Mouse (Mus musculus) CH12.LX (cell line): ENCODE results near the gene Map7. TPM values are rescaled to one million over a fixed set of nuclear protein-coding genes. Genes with fewer than 3 reads are reported as not detected.

Experiments used
- DNase-seq: peaks from one replicate; pipeline ENCODE4 v3.0.0-alpha.2; 2013; ENCODE audit errors: extremely low read depth
- H3K27ac ChIP-seq: 2 replicates; pipeline ENCODE4 v1.5.1; 2012; ENCODE audit warnings: low read depth, mild to moderate bottlenecking, control low read depth, moderate library complexity; ENCODE audit not compliant: insufficient read depth
- H3K27me3 ChIP-seq: replicated peaks from 2 replicates; pipeline ENCODE3; 2012; ENCODE audit warnings: inconsistent platforms
- H3K36me3 ChIP-seq, 2 experiments: replicated peaks in 1 of 2; 2 replicates each; pipeline versions ENCODE3 to v1.6.1; 2012; ENCODE audit warnings: inconsistent platforms in 1 of 2, low read length in 1 of 2, mild to moderate bottlenecking in 1 of 2, mixed read lengths in 1 of 2, moderate library complexity in 1 of 2; ENCODE audit not compliant: control insufficient read depth in 1 of 2, insufficient read depth in 1 of 2
- H3K4me1 ChIP-seq, 2 experiments: 2 replicates each; pipeline ENCODE4 v1.6.1; 2012; ENCODE audit warnings: inconsistent platforms in 1 of 2, moderate library complexity in 1 of 2; ENCODE audit not compliant: insufficient read depth in 2 of 2, control insufficient read depth in 1 of 2
- H3K4me2 ChIP-seq: 2 replicates; pipeline ENCODE4 v1.6.1; 2012; ENCODE audit warnings: low read depth, mild to moderate bottlenecking, control low read depth; ENCODE audit not compliant: poor library complexity, insufficient read depth, severe bottlenecking
- H3K4me3 ChIP-seq, 3 experiments: fragments of 150-350 bp in 1 of 3; sonication (generic) in 1 of 3; replicated peaks in 1 of 3; 2 replicates each; pipeline versions ENCODE3 to v1.5.1; 2011 to 2012; ENCODE audit warnings: low read depth in 2 of 3, low read length in 2 of 3, mild to moderate bottlenecking in 2 of 3, moderate library complexity in 2 of 3, control low read depth in 1 of 3, improper control_type of control experiment in 1 of 3, inconsistent platforms in 1 of 3, mixed read lengths in 1 of 3; ENCODE audit not compliant: poor library complexity in 1 of 3
- H3K79me2 ChIP-seq: replicated peaks from 2 replicates; pipeline ENCODE4 v1.6.1; 2012; ENCODE audit warnings: mild to moderate bottlenecking, moderate library complexity; ENCODE audit not compliant: control insufficient read depth, poor library complexity, insufficient read depth, severe bottlenecking; ENCODE audit errors: extremely low read depth
- H3K9ac ChIP-seq: 2 replicates; pipeline ENCODE4 v1.6.1; 2012; ENCODE audit warnings: low read depth, mild to moderate bottlenecking, control low read depth, moderate library complexity; ENCODE audit not compliant: insufficient read depth
- H3K9me3 ChIP-seq: replicated peaks from 2 replicates; pipeline ENCODE3; 2012; ENCODE audit warnings: low read length, inconsistent platforms, mixed read lengths
- BHLHE40 ChIP-seq: IDR thresholded peaks from 2 replicates; pipeline ENCODE4 v1.6.1; 2011; ENCODE audit warnings: mild to moderate bottlenecking, low read depth, low read length, improper control_type of control experiment
- CHD1 ChIP-seq: IDR thresholded peaks from 2 replicates; pipeline ENCODE4 v1.6.1; 2012; ENCODE audit warnings: low read depth, low read length, improper control_type of control experiment, inconsistent platforms
- CHD2 ChIP-seq: IDR thresholded peaks from 2 replicates; pipeline ENCODE4 v1.6.1; 2011; ENCODE audit warnings: low read length, improper control_type of control experiment
- CTCF ChIP-seq, 2 experiments: IDR thresholded peaks in 1 of 2; conservative IDR thresholded peaks in 1 of 2; 2 replicates each; pipeline ENCODE4 v1.5.1; 2011 to 2012; ENCODE audit warnings: low read depth in 2 of 2, low read length in 2 of 2, improper control_type of control experiment in 1 of 2, inconsistent platforms in 1 of 2, mild to moderate bottlenecking in 1 of 2, moderate library complexity in 1 of 2
- EP300 ChIP-seq: IDR thresholded peaks from 2 replicates; pipeline ENCODE4 v1.6.1; 2011; ENCODE audit warnings: low read length, improper control_type of control experiment
- HCFC1 ChIP-seq: IDR thresholded peaks from 2 replicates; pipeline ENCODE4 v1.6.1; 2012; ENCODE audit warnings: low read depth, mild to moderate bottlenecking, inconsistent platforms, low read length, improper control_type of control experiment
- IRF4 ChIP-seq: IDR thresholded peaks from 2 replicates; pipeline ENCODE4 v1.6.1; 2014; ENCODE audit warnings: low read depth, mild to moderate bottlenecking, inconsistent platforms, low read length, improper control_type of control experiment
- JUN ChIP-seq: IDR thresholded peaks from 2 replicates; pipeline ENCODE4 v1.6.1; 2011; ENCODE audit warnings: low read depth, mild to moderate bottlenecking, low read length, improper control_type of control experiment, moderate library complexity; ENCODE audit not compliant: insufficient read depth
- KAT2A ChIP-seq: IDR thresholded peaks from 2 replicates; pipeline ENCODE4 v1.6.1; 2012; ENCODE audit warnings: low read length, improper control_type of control experiment, inconsistent platforms; ENCODE audit not compliant: insufficient replicate concordance
- MAFK ChIP-seq: IDR thresholded peaks from 2 replicates; pipeline ENCODE4 v1.6.1; 2011; ENCODE audit warnings: low read length, improper control_type of control experiment; ENCODE audit not compliant: insufficient replicate concordance
- MAX ChIP-seq: IDR thresholded peaks from 2 replicates; pipeline ENCODE4 v1.6.1; 2011; ENCODE audit warnings: low read length, improper control_type of control experiment
- MAZ ChIP-seq: IDR thresholded peaks from 2 replicates; pipeline ENCODE4 v1.6.1; 2012; ENCODE audit warnings: low read depth, mild to moderate bottlenecking, inconsistent platforms, low read length, improper control_type of control experiment, moderate library complexity
- MXI1 ChIP-seq: IDR thresholded peaks from 2 replicates; pipeline ENCODE4 v1.6.1; 2011; ENCODE audit warnings: mild to moderate bottlenecking, low read depth, low read length, improper control_type of control experiment
- MYC ChIP-seq: IDR thresholded peaks from 2 replicates; pipeline ENCODE4 v1.6.1; 2011; ENCODE audit warnings: low read depth, mild to moderate bottlenecking, improper control_type of control experiment, low read length
- NELFE ChIP-seq: IDR thresholded peaks from 2 replicates; pipeline ENCODE4 v1.6.1; 2011; ENCODE audit warnings: low read depth, low read length, improper control_type of control experiment
- PAX5 ChIP-seq: IDR thresholded peaks from 2 replicates; pipeline ENCODE4 v1.6.1; 2012; ENCODE audit warnings: low read length, inconsistent platforms, mixed read lengths
- POLR2A ChIP-seq: IDR thresholded peaks from 2 replicates; pipeline ENCODE4 v1.6.1; 2011; ENCODE audit warnings: low read depth, mild to moderate bottlenecking, improper control_type of control experiment, low read length
- POLR2AphosphoS2 ChIP-seq: IDR thresholded peaks from 2 replicates; pipeline ENCODE4 v1.6.1; 2011; ENCODE audit warnings: low read depth, low read length, improper control_type of control experiment
- RCOR1 ChIP-seq: conservative IDR thresholded peaks from 2 replicates; pipeline ENCODE4 v1.6.1; 2012; ENCODE audit warnings: low read depth, mild to moderate bottlenecking, inconsistent platforms, low read length, improper control_type of control experiment
- SIN3A ChIP-seq: IDR thresholded peaks from 2 replicates; pipeline ENCODE4 v1.6.1; 2012; ENCODE audit warnings: low read length, improper control_type of control experiment, inconsistent platforms
- SMC3 ChIP-seq: IDR thresholded peaks from 2 replicates; pipeline ENCODE4 v1.6.1; 2011; ENCODE audit warnings: low read depth, low read length, improper control_type of control experiment
- TBP ChIP-seq: conservative IDR thresholded peaks from 2 replicates; pipeline ENCODE4 v1.6.1; 2011; ENCODE audit warnings: low read depth, low read length, improper control_type of control experiment
- TCF12 ChIP-seq: IDR thresholded peaks from 2 replicates; pipeline ENCODE4 v1.6.1; 2014; ENCODE audit warnings: low read depth, mild to moderate bottlenecking, inconsistent platforms, low read length, improper control_type of control experiment
- UBTF ChIP-seq: IDR thresholded peaks from 2 replicates; pipeline ENCODE4 v1.6.1; 2012; ENCODE audit warnings: low read depth, mild to moderate bottlenecking, inconsistent platforms, low read length, improper control_type of control experiment, moderate library complexity
- USF1 ChIP-seq: IDR thresholded peaks from 2 replicates; pipeline ENCODE4 v1.6.1; 2014; ENCODE audit warnings: low read depth, mild to moderate bottlenecking, inconsistent platforms, low read length, improper control_type of control experiment
- USF2 ChIP-seq: conservative IDR thresholded peaks from 2 replicates; pipeline ENCODE4 v1.6.1; 2011; ENCODE audit warnings: low read depth, low read length, improper control_type of control experiment
- ZC3H11A ChIP-seq: IDR thresholded peaks from 2 replicates; pipeline ENCODE4 v1.6.1; 2012; ENCODE audit warnings: low read depth, mild to moderate bottlenecking, inconsistent platforms, low read length, improper control_type of control experiment
- ZKSCAN1 ChIP-seq: IDR thresholded peaks from 2 replicates; pipeline ENCODE4 v1.6.1; 2012; ENCODE audit warnings: low read depth, inconsistent platforms, low read length, improper control_type of control experiment, borderline replicate concordance
- ZNF384 ChIP-seq: IDR thresholded peaks from 2 replicates; pipeline ENCODE4 v1.6.1; 2012; ENCODE audit warnings: low read depth, low read length, improper control_type of control experiment, inconsistent platforms
- dilution Hi-C: fragments of 300-500 bp; cut with MboI; formaldehyde crosslinking; loops from 2 replicates; pipeline ENCODE4 v1.14.3; 2020; ENCODE audit warnings: low sequenced_read_pairs; ENCODE audit not compliant: extremely low pct_unique_long_range_greater_than_20kb, extremely low pct_ligation_motif_present
- in situ Hi-C: fragments of 300-500 bp; cut with MboI; formaldehyde crosslinking; loops from 3 replicates; pipeline ENCODE4 v1.14.3; 2019; ENCODE audit warnings: low sequenced_read_pairs, low pct_ligation_motif_present, low pct_unique_long_range_greater_than_20kb, mixed read lengths
- polyA plus RNA-seq: library from polyadenylated mRNA; unstranded; fragments of >175 nt; gene quantifications from 2 replicates; pipeline ENCODE4 v1.2.1, GENCODE M21; 2012; ENCODE audit warnings: low read depth; ENCODE audit not compliant: insufficient read length
- total RNA-seq, 2 experiments: library from RNA; depleted of rRNA; stranded (reverse); fragments of 300-350 nt in 1 of 2; fragments of >200 nt in 1 of 2; gene quantifications; 2 replicates each; pipeline ENCODE4 v1.2.3; 2012 to 2014

Gene Map7
- total and polyA plus RNA-seq, 3 experiments = 7.4 to 31.1 (median 21.6) TPM

DNA sequence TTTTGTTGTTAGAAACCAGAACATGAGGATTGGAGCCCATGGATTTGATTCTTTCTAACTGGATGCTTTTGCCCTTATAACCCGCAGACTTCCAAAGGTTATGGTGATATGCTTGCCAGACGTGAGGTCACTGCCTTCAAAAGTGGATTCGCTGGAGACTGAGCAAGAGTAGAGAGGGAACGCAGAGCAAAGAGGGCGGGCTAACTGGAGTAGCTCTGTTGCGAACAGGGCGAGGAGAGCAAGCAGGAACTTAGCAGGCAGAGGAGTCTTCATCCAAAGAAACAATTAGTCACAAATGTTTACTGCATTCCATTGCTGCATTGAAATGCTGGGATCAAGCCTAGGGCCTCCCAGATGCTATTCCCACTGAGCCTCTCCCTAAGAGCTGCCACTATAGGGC, 95.0 kb downstream of the Map7 start:
- no peak overlapping the region for H3K4me2 ChIP-seq
- dilution Hi-C loops = no loop called here
- no peaks in the 10 kb centered on the region for H3K27me3 ChIP-seq
- peaks cover 0 to 4% of the 10 kb centered on the region in 2 experiments; a peak in 1 of 4 replicates for H3K4me1 ChIP-seq
- H3K79me2 ChIP-seq = no peaks in the 10 kb centered on the region
- in situ Hi-C loops = no loop called here
- TF ChIP-seq EP300 = no peak
- TF ChIP-seq RCOR1 = no peak
- TF ChIP-seq ZKSCAN1 = no peak
- TF ChIP-seq CTCF (conservative IDR thresholded peaks at IDR 0.05 in 1 of 2, IDR thresholded peaks at IDR 0.05 in 1 of 2; ENCODE audit: low read depth in 2 of 2, low read length in 2 of 2) = no peak
- TF ChIP-seq USF1 = no peak
- no peak for TF ChIP-seq IRF4
- no peak for TF ChIP-seq JUN
- TF ChIP-seq POLR2AphosphoS2 = no peak
- no peak for TF ChIP-seq USF2
- TF ChIP-seq KAT2A = no peak
- no peak for TF ChIP-seq MYC
- no peak for TF ChIP-seq ZNF384
- TF ChIP-seq TBP = no peak
- no peak for TF ChIP-seq SMC3
- TF ChIP-seq TCF12 = no peak
- no peak for TF ChIP-seq HCFC1
- TF ChIP-seq PAX5 = no peak
- no peak for TF ChIP-seq CHD1
- no peak for TF ChIP-seq MAX
- no peak overlapping the region for H3K27ac ChIP-seq
- no peak for DNase-seq
- no peaks in the 10 kb centered on the region for H3K9me3 ChIP-seq
- H3K9ac ChIP-seq = no peak overlapping the region
- H3K36me3 ChIP-seq = no peaks in the 10 kb centered on the region
- no peak overlapping the region for H3K4me3 ChIP-seq

DNA sequence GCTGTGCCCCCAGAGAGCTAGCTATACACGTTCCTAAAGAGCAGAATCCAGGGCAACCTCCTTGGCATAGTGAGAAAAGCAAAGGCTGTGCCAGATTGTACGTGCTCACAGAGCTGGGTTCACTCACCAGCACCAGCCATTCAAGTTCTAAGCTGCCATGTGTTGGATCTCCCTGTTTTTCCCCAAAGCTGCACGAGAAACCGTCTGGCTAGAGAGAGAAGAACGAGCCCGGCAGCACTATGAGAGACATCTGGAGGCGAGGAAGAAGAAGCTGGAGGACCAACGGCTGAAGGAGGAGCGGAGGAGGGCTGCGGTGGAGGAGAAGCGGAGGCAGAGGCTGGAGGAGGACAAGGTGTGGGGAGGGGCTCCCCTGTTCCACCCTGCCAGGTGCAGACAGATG, 96.8 kb downstream of the Map7 start:
- Histone ChIP-seq H3K4me1 (peaks cover 0 to 4% of the 10 kb centered on the region in 2 experiments; a peak in 1 of 4 replicates), H3K9ac (no peak overlapping the region), H3K4me3 (no peak overlapping the region), H3K27ac (no peak overlapping the region), H3K9me3 (no peaks in the 10 kb centered on the region), H3K79me2 (no peaks in the 10 kb centered on the region), H3K36me3 (no peaks in the 10 kb centered on the region), H3K27me3 (no peaks in the 10 kb centered on the region), H3K4me2 (no peak overlapping the region)
- in situ Hi-C loops = no loop called here
- DNase-seq = no peak
- dilution Hi-C loops = no loop called here
- TF ChIP-seq SIN3A = no peak
- TF ChIP-seq ZC3H11A = no peak
- no peak for TF ChIP-seq ZKSCAN1
- TF ChIP-seq HCFC1 = no peak
- TF ChIP-seq MAZ = no peak
- TF ChIP-seq EP300 = no peak
- no peak for TF ChIP-seq NELFE
- TF ChIP-seq MAX = no peak
- no peak for TF ChIP-seq MXI1
- no peak for TF ChIP-seq TCF12
- TF ChIP-seq MAFK = no peak
- no peak for TF ChIP-seq TBP
- TF ChIP-seq BHLHE40 = no peak
- TF ChIP-seq POLR2A = no peak
- no peak for TF ChIP-seq CHD2
- TF ChIP-seq UBTF = no peak
- no peak for TF ChIP-seq POLR2AphosphoS2
